Mouse (Mus musculus): Measurements from ENCODE around the gene Gpat2. TPM values are rescaled to one million over a fixed set of nuclear protein-coding genes. Genes with fewer than 3 reads are reported as not detected.

Gpat2 gene
- polyA plus RNA-seq (2017; shearing (Covaris generic)), result under 1 TPM; 0.23 to 0.52 TPM

- ATAC-seq, result no peak
These were observed at the start of gene Gpat2 for GRCm38 (mm10) chr2:127424977-127425376. Gene Gpat2, plus strand, starts transcription at chr2:127425199.

- no peak for ATAC-seq
These were observed 49.1 kb upstream of the Gpat2 start for GRCm38 (mm10) chr2:127375759-127376341.

- ATAC-seq, result no peak
These were observed 48.5 kb upstream of the Gpat2 start for GRCm38 (mm10) chr2:127376423-127377051.

GRCm38 (mm10) chr2:127377942-127378610 is 46.9 kb upstream of the Gpat2 start:
- no peak for ATAC-seq

- ATAC-seq, result no peak
These were observed 46.4 kb upstream of the Gpat2 start for GRCm38 (mm10) chr2:127378611-127378990.

- no peak for ATAC-seq
These were observed 45.7 kb upstream of the Gpat2 start for GRCm38 (mm10) chr2:127379250-127379649.

- ATAC-seq, result no peak
These were observed 41.1 kb upstream of the Gpat2 start for GRCm38 (mm10) chr2:127383881-127384280.

GRCm38 (mm10) chr2:127387521-127387920 is 37.5 kb upstream of the Gpat2 start:
- no peak for ATAC-seq

GRCm38 (mm10) chr2:127390352-127390751 is 34.6 kb upstream of the Gpat2 start:
- no peak for ATAC-seq

- no peak for ATAC-seq
These were observed 34.2 kb upstream of the Gpat2 start for GRCm38 (mm10) chr2:127390846-127391245.

- ATAC-seq, result no peak
These were observed 33.7 kb upstream of the Gpat2 start for GRCm38 (mm10) chr2:127391323-127391722.

- ATAC-seq, result no peak
These were observed 30.3 kb upstream of the Gpat2 start for GRCm38 (mm10) chr2:127394606-127395161.

GRCm38 (mm10) chr2:127398738-127399137 is 26.3 kb upstream of the Gpat2 start:
- no peak for ATAC-seq

GRCm38 (mm10) chr2:127411126-127411525 is 13.9 kb upstream of the Gpat2 start:
- ATAC-seq, result no peak

- no peak for ATAC-seq
These were observed 9.2 kb upstream of the Gpat2 start for GRCm38 (mm10) chr2:127415806-127416205.

GRCm38 (mm10) chr2:127416706-127417105 is 8.3 kb upstream of the Gpat2 start:
- no peak for ATAC-seq

GRCm38 (mm10) chr2:127418266-127418970 is 6.6 kb upstream of the Gpat2 start:
- ATAC-seq, result no peak

GRCm38 (mm10) chr2:127430238-127430637 is 5.2 kb downstream of the Gpat2 start:
- no peak for ATAC-seq

GRCm38 (mm10) chr2:127433487-127434295 is 8.7 kb downstream of the Gpat2 start:
- no peak for ATAC-seq

GRCm38 (mm10) chr2:127435135-127435534 is 10.1 kb downstream of the Gpat2 start:
- no peak for ATAC-seq

GRCm38 (mm10) chr2:127435554-127435953 is 10.6 kb downstream of the Gpat2 start:
- ATAC-seq, result no peak

GRCm38 (mm10) chr2:127437697-127438096 is 12.7 kb downstream of the Gpat2 start:
- no peak for ATAC-seq
